Mouse (Mus musculus): ENCODE measurements around the gene Trim15. TPM values are rescaled to one million over a fixed set of nuclear protein-coding genes. Genes with fewer than 3 reads are reported as not detected.

The Trim15 gene
- 0.09 and 0.16 TPM in 2 replicates for polyA plus RNA-seq (2012; rRNA removed)

DNA sequence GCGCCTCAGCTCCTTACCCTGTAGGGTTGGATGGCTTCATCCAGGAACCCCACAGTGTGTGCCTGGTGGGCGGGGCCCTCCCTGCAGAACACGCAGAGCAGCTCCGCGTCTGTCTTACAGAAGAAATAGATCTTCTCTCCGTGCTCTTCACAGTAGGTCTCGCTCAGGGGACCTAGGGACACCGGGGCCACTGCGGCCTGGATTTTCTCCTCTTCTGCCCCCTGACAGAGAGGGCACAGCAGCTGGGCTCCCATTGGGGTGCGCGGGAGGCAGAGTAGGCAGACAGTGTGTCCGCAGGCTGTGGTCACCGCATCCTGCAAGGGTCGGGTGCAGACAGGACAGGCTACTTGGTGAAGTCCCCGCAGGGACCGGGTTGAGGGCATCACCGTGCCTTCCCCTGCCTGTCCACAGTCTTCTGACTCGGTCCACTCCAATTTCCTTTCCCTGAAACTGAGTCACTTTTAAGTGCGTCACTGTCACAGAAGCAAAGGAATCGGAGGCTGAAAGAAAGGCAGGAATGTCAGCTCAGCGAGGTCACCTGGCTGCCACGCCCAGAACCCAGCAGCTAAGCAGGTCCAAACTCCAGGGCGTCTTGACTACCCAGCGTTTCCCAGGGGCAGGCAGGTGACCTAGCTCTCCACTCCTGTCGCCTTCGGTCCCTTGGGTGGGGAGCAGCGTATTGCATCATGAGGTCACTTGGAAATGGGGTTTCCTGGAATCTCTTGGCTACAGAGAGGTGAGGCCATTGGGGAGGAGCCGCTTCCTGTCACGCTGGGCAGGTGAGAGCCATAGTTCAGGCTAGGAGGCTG, at the start of gene Trim15:
TSS of gene Trim15 (minus strand) at position 492 of the 809 bp plus-strand sequence.
- no peak for TF ChIP-seq POLR2A (IDR thresholded peaks at IDR 0.05; ENCODE audit: borderline replicate concordance, extremely low read depth, insufficient read depth, insufficient read length, poor library complexity, severe bottlenecking)
- TF ChIP-seq CTCF (IDR thresholded peaks at IDR 0.05; ENCODE audit: borderline replicate concordance, extremely low read depth, insufficient read depth, insufficient read length), result no peak
- DNase-seq (ENCODE audit: low read depth), result peak; percentile 3

DNA sequence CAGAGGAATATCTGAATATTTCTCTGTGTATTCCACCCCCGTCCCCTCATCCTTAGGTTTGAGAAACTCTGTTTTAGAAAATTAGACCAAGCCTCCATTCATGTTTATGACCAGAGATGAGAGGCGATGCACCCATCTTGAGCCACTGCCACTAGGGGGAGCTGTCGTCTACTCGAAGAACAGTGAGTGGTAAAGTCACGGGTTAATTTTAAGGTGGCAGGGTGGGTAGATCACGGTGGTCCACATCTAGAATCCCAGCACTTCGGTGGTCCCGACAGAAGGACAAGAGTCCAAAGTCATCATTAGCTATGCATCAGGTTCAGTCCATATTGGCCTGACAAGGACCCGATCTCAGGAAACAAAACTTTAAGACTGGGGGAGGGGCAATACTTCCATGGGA, 48.1 kb upstream of the Trim15 start:
- DNase-seq (ENCODE audit: low read depth), result peak; percentile 68
- TF ChIP-seq CTCF (IDR thresholded peaks at IDR 0.05; ENCODE audit: borderline replicate concordance, extremely low read depth, insufficient read depth, insufficient read length) (peak; percentile 77; the same call in 1 of the 2 replicates), POLR2A (IDR thresholded peaks at IDR 0.05; ENCODE audit: borderline replicate concordance, extremely low read depth, insufficient read depth, insufficient read length, poor library complexity, severe bottlenecking) (no peak)

DNA sequence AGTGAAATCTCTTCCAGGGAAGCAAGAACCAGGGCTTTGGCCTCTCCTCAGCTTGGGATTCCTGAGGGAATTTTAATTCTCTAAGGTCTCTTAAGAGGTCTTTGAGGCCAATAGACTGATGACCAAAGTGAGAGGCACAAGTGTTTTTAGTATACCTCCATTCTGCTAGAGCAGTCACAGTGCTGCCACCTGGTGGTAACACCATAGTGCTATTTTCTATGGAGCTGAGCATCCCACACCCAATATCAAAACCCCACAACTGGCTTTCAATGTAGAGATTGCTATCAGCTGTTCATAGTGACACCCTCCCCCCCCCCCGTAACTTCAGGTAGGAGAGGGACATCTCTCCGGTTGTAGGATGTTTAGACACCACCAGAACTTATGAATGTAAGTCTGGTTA, 47.1 kb upstream of the Trim15 start:
- peak; percentile 77 for DNase-seq (ENCODE audit: low read depth)
- TF ChIP-seq POLR2A (IDR thresholded peaks at IDR 0.05; ENCODE audit: borderline replicate concordance, extremely low read depth, insufficient read depth, insufficient read length, poor library complexity, severe bottlenecking) (no peak), CTCF (IDR thresholded peaks at IDR 0.05; ENCODE audit: borderline replicate concordance, extremely low read depth, insufficient read depth, insufficient read length) (peak; percentile 79)

DNA sequence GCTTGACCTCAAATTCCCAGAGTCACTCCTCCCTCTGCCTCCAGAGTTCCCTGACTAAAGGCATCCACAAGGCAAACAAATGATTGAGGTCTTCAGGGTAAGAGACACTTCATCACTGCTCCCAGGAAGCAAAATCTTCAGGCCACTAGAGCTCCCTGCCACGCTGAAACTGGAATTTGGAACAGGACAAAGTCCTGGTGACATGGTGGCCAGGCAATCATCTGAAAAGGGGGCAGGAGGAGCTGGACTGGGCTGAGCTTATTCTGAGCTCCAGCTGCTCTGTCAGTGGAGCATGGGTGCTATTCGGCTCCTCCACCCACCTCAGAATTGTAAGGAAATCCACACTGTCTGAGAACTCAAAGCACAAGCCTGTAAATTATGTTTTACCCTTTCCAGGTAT, 45.0 kb upstream of the Trim15 start:
- DNase-seq (ENCODE audit: low read depth), result no peak
- TF ChIP-seq CTCF (IDR thresholded peaks at IDR 0.05; ENCODE audit: borderline replicate concordance, extremely low read depth, insufficient read depth, insufficient read length), result no peak
- TF ChIP-seq POLR2A (IDR thresholded peaks at IDR 0.05; ENCODE audit: borderline replicate concordance, extremely low read depth, insufficient read depth, insufficient read length, poor library complexity, severe bottlenecking), result no peak

DNA sequence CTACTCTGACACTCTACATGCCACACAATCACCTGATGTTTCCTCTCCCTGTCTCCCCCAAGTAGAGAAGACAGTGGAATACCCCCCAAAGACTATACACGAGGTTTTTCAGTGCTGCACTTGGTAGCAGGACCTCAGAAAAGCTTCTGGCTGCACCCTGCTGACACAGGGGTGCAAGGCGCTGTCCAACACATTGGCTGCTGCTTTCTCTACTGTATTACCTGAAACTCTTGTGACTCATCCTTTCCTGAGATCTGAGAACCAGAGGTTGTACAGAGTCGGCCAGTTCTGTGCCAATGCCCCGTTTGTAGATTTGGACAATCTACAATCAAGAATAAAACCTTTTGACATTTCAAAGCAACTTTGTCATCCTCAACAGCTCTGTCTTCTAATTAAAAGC, 42.8 kb upstream of the Trim15 start:
- DNase-seq (ENCODE audit: low read depth), result no peak
- TF ChIP-seq CTCF (IDR thresholded peaks at IDR 0.05; ENCODE audit: borderline replicate concordance, extremely low read depth, insufficient read depth, insufficient read length) (no peak), POLR2A (IDR thresholded peaks at IDR 0.05; ENCODE audit: borderline replicate concordance, extremely low read depth, insufficient read depth, insufficient read length, poor library complexity, severe bottlenecking) (no peak)

DNA sequence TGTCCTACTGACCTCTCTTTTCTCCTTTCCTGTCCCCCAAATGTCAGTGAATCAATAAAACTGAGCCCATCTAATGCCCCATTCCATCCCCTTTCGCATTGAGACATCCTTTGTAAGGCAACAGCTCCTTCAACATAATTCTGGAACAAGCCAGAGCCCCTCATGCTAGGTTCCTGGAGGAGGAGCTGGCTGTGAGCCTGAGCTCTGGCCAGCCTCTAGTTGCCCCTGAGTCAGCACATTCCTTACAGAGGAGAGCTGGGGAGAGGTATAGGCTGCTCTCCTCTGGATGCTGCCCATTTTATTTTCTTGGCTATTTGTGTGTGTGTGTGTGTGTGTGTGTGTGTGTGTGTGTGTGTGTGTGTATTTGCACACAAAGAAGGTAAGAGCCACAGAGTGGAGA, 41.2 kb upstream of the Trim15 start:
- no peak for TF ChIP-seq POLR2A (IDR thresholded peaks at IDR 0.05; ENCODE audit: borderline replicate concordance, extremely low read depth, insufficient read depth, insufficient read length, poor library complexity, severe bottlenecking)
- no peak for TF ChIP-seq CTCF (IDR thresholded peaks at IDR 0.05; ENCODE audit: borderline replicate concordance, extremely low read depth, insufficient read depth, insufficient read length)
- DNase-seq (ENCODE audit: low read depth), result peak; percentile 11

DNA sequence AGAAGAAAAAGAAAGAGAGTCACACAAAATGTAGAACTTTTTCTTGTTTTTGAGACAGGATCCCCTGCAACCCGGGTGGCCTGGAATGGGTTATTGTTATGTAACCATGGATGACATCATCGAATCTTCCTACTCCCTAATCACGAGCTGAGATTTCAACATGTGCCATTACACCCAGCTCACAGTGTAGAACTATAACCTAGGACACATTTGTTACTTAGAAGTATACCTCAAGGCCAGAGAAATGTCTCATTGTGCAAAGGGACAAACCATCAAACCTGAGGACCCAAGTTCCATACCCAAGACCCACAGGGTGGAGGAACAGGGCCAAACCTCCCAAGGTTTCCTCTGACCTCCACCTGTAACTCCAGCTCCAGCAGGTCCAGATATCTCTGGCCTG, 36.6 kb upstream of the Trim15 start:
- TF ChIP-seq POLR2A (IDR thresholded peaks at IDR 0.05; ENCODE audit: borderline replicate concordance, extremely low read depth, insufficient read depth, insufficient read length, poor library complexity, severe bottlenecking), result no peak
- TF ChIP-seq CTCF (IDR thresholded peaks at IDR 0.05; ENCODE audit: borderline replicate concordance, extremely low read depth, insufficient read depth, insufficient read length), result no peak
- DNase-seq (ENCODE audit: low read depth), result no peak

DNA sequence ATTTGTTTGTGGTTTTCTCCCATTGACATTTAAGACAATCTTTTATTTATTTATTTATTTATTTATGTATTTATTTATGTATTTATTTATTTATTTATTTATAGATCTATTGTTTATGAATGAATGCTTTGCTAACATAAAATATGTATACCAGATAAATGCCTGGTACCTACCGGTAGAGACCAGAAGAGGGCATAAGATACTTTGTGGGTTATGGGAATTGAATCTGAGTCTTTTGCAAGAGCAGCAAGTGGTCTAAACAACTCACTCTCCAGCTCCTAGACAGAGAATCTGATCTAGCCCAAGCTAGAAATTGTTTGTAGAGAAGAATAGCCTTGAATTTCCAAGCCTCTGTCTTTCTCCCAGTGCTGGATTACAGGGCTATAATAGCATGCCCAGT, 33.7 kb upstream of the Trim15 start:
- peak; percentile 23 for DNase-seq (ENCODE audit: low read depth)

DNA sequence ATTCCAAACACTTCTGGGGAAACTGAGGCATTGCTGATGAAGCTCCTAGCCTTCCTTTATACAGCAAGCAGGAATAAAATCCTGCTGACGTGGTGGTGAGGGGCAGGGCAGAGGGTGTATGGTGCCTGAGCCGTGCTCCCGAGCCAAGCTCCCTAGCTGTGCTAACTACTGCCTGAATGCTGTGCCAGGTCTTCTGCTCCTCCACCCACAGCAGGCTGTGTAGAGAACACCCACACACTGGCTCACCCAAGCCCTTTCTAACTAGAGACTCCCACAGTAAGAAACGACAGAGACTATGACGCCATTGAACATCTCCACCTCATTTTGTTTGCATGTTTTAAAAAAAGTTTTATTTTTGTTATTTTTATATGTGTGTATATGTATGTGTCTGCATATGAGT, 33.0 kb upstream of the Trim15 start:
- no peak for DNase-seq (ENCODE audit: low read depth)
- TF ChIP-seq CTCF (IDR thresholded peaks at IDR 0.05; ENCODE audit: borderline replicate concordance, extremely low read depth, insufficient read depth, insufficient read length) (no peak), POLR2A (IDR thresholded peaks at IDR 0.05; ENCODE audit: borderline replicate concordance, extremely low read depth, insufficient read depth, insufficient read length, poor library complexity, severe bottlenecking) (no peak)

More for the DNA sequence above, 33.7 kb upstream of the Trim15 start:
- TF ChIP-seq POLR2A (IDR thresholded peaks at IDR 0.05; ENCODE audit: borderline replicate concordance, extremely low read depth, insufficient read depth, insufficient read length, poor library complexity, severe bottlenecking), result no peak
- no peak for TF ChIP-seq CTCF (IDR thresholded peaks at IDR 0.05; ENCODE audit: borderline replicate concordance, extremely low read depth, insufficient read depth, insufficient read length)

DNA sequence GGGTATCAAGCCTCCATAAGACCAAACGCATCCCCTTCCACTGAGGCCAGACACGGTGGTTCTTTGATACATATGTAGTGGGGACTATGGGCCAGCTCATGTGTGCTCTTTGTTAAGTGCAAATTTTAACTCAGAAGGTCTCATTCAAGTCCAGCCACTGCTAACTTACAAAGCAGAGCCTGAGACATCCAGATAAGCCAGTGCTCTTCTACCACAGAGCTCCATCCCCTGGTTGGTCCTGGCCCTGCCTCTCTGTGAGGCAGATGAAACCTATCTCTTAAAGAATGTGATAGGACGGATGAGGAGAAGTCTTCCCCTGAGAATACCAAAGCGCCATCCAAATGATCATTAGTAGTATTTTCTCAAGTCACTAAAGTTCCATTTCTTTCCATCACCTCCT, 32.4 kb upstream of the Trim15 start:
- no peak for TF ChIP-seq POLR2A (IDR thresholded peaks at IDR 0.05; ENCODE audit: borderline replicate concordance, extremely low read depth, insufficient read depth, insufficient read length, poor library complexity, severe bottlenecking)
- TF ChIP-seq CTCF (IDR thresholded peaks at IDR 0.05; ENCODE audit: borderline replicate concordance, extremely low read depth, insufficient read depth, insufficient read length), result no peak
- no peak for DNase-seq (ENCODE audit: low read depth)

DNA sequence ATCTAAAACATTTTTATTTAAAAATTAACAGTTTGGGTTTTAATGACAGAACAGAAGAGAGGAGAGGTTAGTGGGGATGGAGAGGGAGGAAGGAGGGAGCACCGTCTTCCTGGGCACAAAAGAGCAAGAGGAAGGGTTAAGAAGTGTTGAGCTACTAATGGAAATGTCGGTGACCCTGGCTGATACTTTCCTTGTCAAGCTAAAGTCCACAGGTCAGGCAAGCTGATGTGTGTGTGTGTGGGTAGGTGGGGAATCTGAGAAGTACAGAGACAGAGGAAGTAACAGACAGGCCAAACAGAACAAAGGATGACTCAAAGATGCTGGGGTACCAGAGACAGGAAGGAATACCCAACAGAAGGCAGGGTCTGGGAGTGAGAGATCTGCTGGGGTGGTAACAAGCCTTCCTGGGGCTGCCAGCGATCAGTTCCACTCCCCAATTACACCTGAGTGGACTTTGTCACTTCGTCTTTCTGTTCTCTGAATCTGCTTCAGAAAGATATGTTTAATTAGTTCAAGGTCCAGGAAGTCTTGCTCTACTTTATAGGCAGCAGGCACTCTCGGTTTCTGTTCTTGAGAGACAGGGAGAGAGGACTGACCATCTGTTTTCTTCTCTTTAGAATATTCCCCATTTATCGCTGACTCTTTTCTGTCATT, 30.7 kb upstream of the Trim15 start, which contains the start of gene Trim31:
TSS of gene Trim31 (plus strand) at position 567 of the 654 bp plus-strand sequence.
- TF ChIP-seq POLR2A (IDR thresholded peaks at IDR 0.05; ENCODE audit: borderline replicate concordance, extremely low read depth, insufficient read depth, insufficient read length, poor library complexity, severe bottlenecking) (no peak), CTCF (IDR thresholded peaks at IDR 0.05; ENCODE audit: borderline replicate concordance, extremely low read depth, insufficient read depth, insufficient read length) (no peak)

More for the DNA sequence above, 30.7 kb upstream of the Trim15 start, which contains the start of gene Trim31:
- no peak for DNase-seq (ENCODE audit: low read depth)

All from brain, embryonic 14.5 days (tissue).